Mouse (Mus musculus) liver, embryonic 11.5 days (tissue): ENCODE data around the gene Ehd4. TPM values are rescaled to one million over a fixed set of nuclear protein-coding genes. Genes with fewer than 3 reads are reported as not detected.

ENCODE experiments used
- ATAC-seq: fragments of 200-750 bp; cut with Nextera tagmentation; replicated peaks from 2 replicates; pipeline ENCODE4 v1.8.0; 2017; ENCODE audit warnings: moderate number of reproducible peaks, mild to moderate bottlenecking, moderate TSS enrichment, moderate library complexity; ENCODE audit not compliant: low FRiP score
- DNase-seq: peaks from one replicate; pipeline ENCODE4 v3.0.0-alpha.2; 2017; ENCODE audit warnings: low spot score
- H3K27ac ChIP-seq: fragments of 300-500 bp; sonication (generic); 2 replicates; pipeline ENCODE4 v1.5.1; 2014; ENCODE audit warnings: mild to moderate bottlenecking, low read depth, low read length, control low read depth
- H3K27me3 ChIP-seq: fragments of 300-500 bp; sonication (generic); replicated peaks from 2 replicates; pipeline ENCODE4 v1.6.1; 2014; ENCODE audit warnings: low read length, mixed read lengths; ENCODE audit not compliant: control insufficient read depth, insufficient read depth
- H3K36me3 ChIP-seq: fragments of 300-500 bp; sonication (generic); 2 replicates; pipeline ENCODE4 v1.6.1; 2014; ENCODE audit warnings: mild to moderate bottlenecking, low read length, moderate library complexity, mixed read lengths; ENCODE audit not compliant: control insufficient read depth, insufficient read depth
- H3K4me1 ChIP-seq: fragments of 300-500 bp; sonication (generic); replicated peaks from 2 replicates; pipeline ENCODE4 v1.6.1; 2014; ENCODE audit warnings: low read length, mixed read lengths; ENCODE audit not compliant: control insufficient read depth, insufficient read depth
- H3K4me2 ChIP-seq: fragments of 300-500 bp; sonication (generic); 2 replicates; pipeline ENCODE4 v1.6.1; 2014; ENCODE audit warnings: mild to moderate bottlenecking, control low read depth, moderate library complexity
- H3K4me3 ChIP-seq: fragments of 300-500 bp; sonication (generic); 2 replicates; pipeline ENCODE4 v1.5.1; 2014; ENCODE audit warnings: low read depth, low read length, control low read depth
- H3K9ac ChIP-seq: fragments of 300-500 bp; sonication (generic); 2 replicates; pipeline ENCODE4 v1.6.1; 2014; ENCODE audit warnings: low read depth, low read length, control low read depth
- H3K9me3 ChIP-seq: fragments of 300-500 bp; sonication (generic); 2 replicates; pipeline ENCODE4 v1.6.1; 2016; ENCODE audit warnings: low read length, inconsistent platforms, mixed read lengths; ENCODE audit not compliant: control insufficient read depth
- WGBS: fragments of 180-500 bp; shearing (Covaris S2); extraction: QIAGEN DNeasy Blood & Tissue Kit; methylation state at CpG from one replicate; pipeline ENCODE4 v1.1.7; 2014; 5-methylcytosine and 5-hydroxymethylcytosine counted together
- polyA plus RNA-seq: library from polyadenylated mRNA; unstranded; fragments of >200 nt; fragmentation: Nextera tagmentation; extraction: Ambion mirVana; gene quantifications from 2 replicates; pipeline ENCODE4 v1.2.1, GENCODE M21; 2014

The Ehd4 gene
- polyA plus RNA-seq, 1 experiment from 2014 or later, result 24.1 TPM

DNA sequence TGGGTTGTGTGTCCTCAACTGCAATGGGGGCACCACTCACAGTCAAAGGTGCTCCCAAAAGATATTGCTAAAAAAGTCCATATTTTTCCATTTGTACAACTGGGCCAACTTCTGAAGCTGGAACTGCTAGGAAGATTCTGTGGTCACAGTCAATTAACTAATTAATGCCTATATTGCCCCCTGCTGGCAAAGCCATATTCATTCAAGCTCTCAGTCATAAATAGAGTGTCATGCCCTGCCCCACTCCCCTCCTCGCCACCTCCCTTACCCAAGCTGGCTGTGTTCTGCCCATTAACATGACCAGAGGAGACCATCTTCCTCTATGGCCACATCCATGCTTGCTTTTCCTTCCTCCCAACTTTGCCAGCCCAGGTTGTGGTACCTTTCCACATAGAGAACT lies 16.3 kb upstream of the Ehd4 start:
- WGBS, result 44% methylated on average over 1 of the region's 1 CpGs
- no peak overlapping the region for H3K9ac ChIP-seq
- H3K27me3 ChIP-seq, result no peaks in the 10 kb centered on the region
- H3K9me3 ChIP-seq, result no peaks in the 10 kb centered on the region
- no peak overlapping the region for H3K4me2 ChIP-seq
- DNase-seq (no peak), ATAC-seq (0 out of 2 replicates have a peak, but pooled peaks have one; percentile 43)
- no peaks in the 10 kb centered on the region for H3K4me1 ChIP-seq
- H3K36me3 ChIP-seq, result no peaks in the 10 kb centered on the region
- H3K27ac ChIP-seq, result no peak overlapping the region
- H3K4me3 ChIP-seq, result no peak overlapping the region

DNA sequence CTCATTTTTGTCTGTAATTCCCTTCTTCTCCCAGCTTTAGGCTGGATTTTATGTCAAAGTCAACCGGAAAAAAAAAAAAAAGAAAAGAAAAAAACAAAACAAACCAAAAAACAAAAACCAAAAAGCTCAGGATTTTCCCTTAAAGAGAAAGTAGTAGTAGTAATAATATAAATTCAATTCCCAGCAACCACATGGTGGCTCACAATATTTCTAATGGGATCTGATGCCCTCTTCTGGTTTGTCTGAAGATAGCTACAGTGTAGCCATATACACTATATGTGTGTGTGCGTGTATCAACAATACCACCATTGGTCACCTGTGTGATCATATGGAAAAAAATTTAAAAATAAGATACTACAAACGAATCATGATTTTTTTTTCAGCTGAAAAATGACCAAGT lies 15.0 kb upstream of the Ehd4 start:
- H3K27ac ChIP-seq, result no peak overlapping the region

GRCm38 (mm10) chr2:120167763-120168162 lies 13.4 kb upstream of the Ehd4 start:
- DNase-seq, result no peak
- no peak overlapping the region for H3K27ac ChIP-seq
- no peak overlapping the region for H3K9ac ChIP-seq
- H3K4me1 ChIP-seq, result peaks cover 6% of the 10 kb centered on the region; the same call in 1 of the 2 replicates
- no peak overlapping the region for H3K4me3 ChIP-seq
- H3K9me3 ChIP-seq, result no peaks in the 10 kb centered on the region
- no peak overlapping the region for H3K4me2 ChIP-seq
- no peaks in the 10 kb centered on the region for H3K36me3 ChIP-seq
- no peaks in the 10 kb centered on the region for H3K27me3 ChIP-seq
- ATAC-seq, result no peak
- 83% methylated on average over 8 of the region's 8 CpGs for WGBS

More for the DNA sequence above, 15.0 kb upstream of the Ehd4 start:
- Histone ChIP-seq H3K36me3 (no peaks in the 10 kb centered on the region), H3K4me2 (no peak overlapping the region), H3K27me3 (no peaks in the 10 kb centered on the region), H3K9me3 (no peaks in the 10 kb centered on the region), H3K4me1 (no peaks in the 10 kb centered on the region), H3K9ac (no peak overlapping the region), H3K4me3 (no peak overlapping the region)
- 78% methylated on average over 3 of the region's 3 CpGs for WGBS
- no peak for ATAC-seq
- no peak for DNase-seq

DNA sequence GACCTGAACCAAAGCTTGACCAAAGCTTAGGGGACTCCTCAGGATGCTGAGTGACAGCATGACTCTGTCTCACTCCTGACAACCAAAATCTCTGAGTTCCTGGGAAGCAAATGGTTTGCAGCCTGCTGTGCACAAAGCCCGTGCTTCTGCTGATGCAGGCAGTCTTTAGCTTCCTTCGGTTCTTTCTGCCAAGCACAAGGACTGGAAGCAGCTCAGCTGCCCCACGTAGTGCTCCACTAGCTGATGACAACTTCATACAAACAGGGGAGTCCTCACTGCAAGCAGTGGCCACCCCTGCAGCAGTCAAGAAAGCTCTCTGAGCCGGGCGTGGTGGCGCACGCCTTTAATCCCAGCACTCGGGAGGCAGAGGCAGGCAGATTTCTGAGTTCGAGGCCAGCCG lies 11.1 kb upstream of the Ehd4 start:
- DNase-seq, result no peak
- Histone ChIP-seq H3K4me3 (no peak overlapping the region), H3K4me2 (no peak overlapping the region), H3K9ac (no peak overlapping the region), H3K27ac (no peak overlapping the region), H3K36me3 (no peaks in the 10 kb centered on the region), H3K9me3 (no peaks in the 10 kb centered on the region), H3K27me3 (no peaks in the 10 kb centered on the region), H3K4me1 (peaks cover 6% of the 10 kb centered on the region; the same call in 1 of the 2 replicates)
- 79% methylated on average over 10 of the region's 10 CpGs for WGBS
- no peak for ATAC-seq

- no peaks in the 10 kb centered on the region for H3K27me3 ChIP-seq
- DNase-seq (no peak), ATAC-seq (no peak)
- no peak overlapping the region for H3K9ac ChIP-seq
- no peak overlapping the region for H3K4me3 ChIP-seq
- peak overlapping the region; percentile 45; the same call in 1 of the 2 replicates for H3K27ac ChIP-seq
- no peak overlapping the region for H3K4me2 ChIP-seq
- H3K36me3 ChIP-seq, result no peaks in the 10 kb centered on the region
- H3K4me1 ChIP-seq, result peaks cover 10% of the 10 kb centered on the region; the same call in 1 of the 2 replicates
- 74% methylated on average over 2 of the region's 2 CpGs for WGBS
- no peaks in the 10 kb centered on the region for H3K9me3 ChIP-seq
Measured at GRCm38 (mm10) chr2:120159434-120159833, 5.0 kb upstream of the Ehd4 start.

DNA sequence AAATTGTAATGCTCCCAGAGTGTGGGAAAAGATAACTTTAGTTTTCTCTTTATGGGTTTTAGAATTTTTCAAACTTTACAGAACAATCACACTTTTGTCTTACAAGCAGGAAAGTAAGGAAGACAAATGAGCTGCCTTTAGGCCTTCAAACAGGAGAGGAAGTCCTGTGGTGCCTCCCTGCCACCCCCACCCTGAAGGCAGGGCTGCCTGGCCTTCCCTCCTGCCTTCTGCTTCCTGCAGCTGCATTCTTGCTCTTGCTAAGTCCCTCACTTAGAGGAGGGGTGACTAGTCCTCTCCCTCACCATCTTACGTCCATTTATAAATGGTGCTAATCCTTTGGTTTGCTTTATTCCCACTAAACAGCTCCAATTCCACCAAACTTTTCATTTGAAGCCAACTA lies 4.4 kb upstream of the Ehd4 start:
- Histone ChIP-seq H3K27me3 (no peaks in the 10 kb centered on the region), H3K4me2 (no peak overlapping the region), H3K9me3 (no peaks in the 10 kb centered on the region), H3K4me1 (peaks cover 8% of the 10 kb centered on the region; the same call in 1 of the 2 replicates), H3K9ac (no peak overlapping the region), H3K27ac (no peak overlapping the region), H3K4me3 (no peak overlapping the region), H3K36me3 (no peaks in the 10 kb centered on the region)
- 55% methylated on average over 1 of the region's 1 CpGs for WGBS
- ATAC-seq (no peak), DNase-seq (no peak)

DNA sequence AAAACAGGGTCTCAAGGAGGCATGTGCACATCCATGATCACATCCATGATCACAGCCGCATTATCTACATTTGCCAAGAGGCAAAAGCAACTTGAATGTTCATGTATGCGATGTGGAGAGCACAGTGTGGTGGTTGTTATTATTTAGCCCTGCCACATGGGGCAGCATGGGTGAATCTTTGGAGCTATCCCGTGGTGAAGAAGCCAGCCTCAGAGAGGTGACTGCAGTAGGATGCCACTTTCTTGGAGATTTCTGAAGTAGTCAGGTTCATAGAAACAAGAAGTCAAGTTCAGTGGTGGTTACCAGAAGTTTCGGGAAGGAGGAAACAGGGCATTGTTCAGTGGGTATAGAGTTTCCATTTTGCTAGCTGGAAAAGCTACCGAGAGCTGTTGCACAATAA lies 3.6 kb upstream of the Ehd4 start:
- 40% methylated on average over 5 of the region's 5 CpGs for WGBS
- Histone ChIP-seq H3K9ac (no peak overlapping the region), H3K4me3 (no peak overlapping the region), H3K27ac (no peak overlapping the region), H3K4me1 (peaks cover 10% of the 10 kb centered on the region), H3K9me3 (no peaks in the 10 kb centered on the region), H3K4me2 (no peak overlapping the region), H3K27me3 (no peaks in the 10 kb centered on the region), H3K36me3 (no peaks in the 10 kb centered on the region)
- no peak for DNase-seq
- ATAC-seq, result no peak

- H3K9ac ChIP-seq, result no peak overlapping the region
- DNase-seq (no peak), ATAC-seq (no peak)
- H3K27me3 ChIP-seq, result no peaks in the 10 kb centered on the region
- no peak overlapping the region for H3K27ac ChIP-seq
- no peak overlapping the region for H3K4me2 ChIP-seq
- no peaks in the 10 kb centered on the region for H3K36me3 ChIP-seq
- peaks cover 12% of the 10 kb centered on the region for H3K4me1 ChIP-seq
- 78% methylated on average over 2 of the region's 2 CpGs for WGBS
- no peak overlapping the region for H3K4me3 ChIP-seq
- H3K9me3 ChIP-seq, result no peaks in the 10 kb centered on the region
Measured at GRCm38 (mm10) chr2:120157606-120158005, 3.2 kb upstream of the Ehd4 start.

- Histone ChIP-seq H3K36me3 (no peaks in the 10 kb centered on the region), H3K4me1 (peaks cover 12% of the 10 kb centered on the region), H3K4me2 (peak overlapping the region; percentile 85), H3K27me3 (no peaks in the 10 kb centered on the region), H3K4me3 (peak overlapping the region; percentile 70), H3K9me3 (no peaks in the 10 kb centered on the region), H3K27ac (peak overlapping the region; percentile 54), H3K9ac (peak overlapping the region; percentile 81)
- 1% methylated on average over 38 of the region's 38 CpGs for WGBS
- peak; percentile 33 for ATAC-seq
- peak; percentile 63 for DNase-seq
Measured at GRCm38 (mm10) chr2:120153586-120154360, 633 bp downstream of the Ehd4 start.
